Mouse (Mus musculus) testis, adult 2 months (tissue): ENCODE results near the gene Bcap31. TPM values are rescaled to one million over a fixed set of nuclear protein-coding genes. Genes with fewer than 3 reads are reported as not detected.
"Not testable (repeated sequence)": the region's sequence is repeated elsewhere in the genome, so short reads cannot be mapped to it uniquely, and the experiment has no call there.

Source experiments
- H3K27ac ChIP-seq: fragments of 200-500 bp; 2 replicates; pipeline ENCODE4 v1.5.1; 2012; ENCODE audit warnings: low read depth, low read length; ENCODE audit not compliant: control insufficient read depth, insufficient read depth
- H3K27me3 ChIP-seq: fragments of 200-500 bp; 2 replicates; pipeline ENCODE4 v1.6.1; 2012; ENCODE audit warnings: mild to moderate bottlenecking, low read length, moderate library complexity; ENCODE audit not compliant: control insufficient read depth, insufficient read depth
- H3K36me3 ChIP-seq: fragments of 200-500 bp; 2 replicates; pipeline ENCODE4 v1.6.1; 2012; ENCODE audit warnings: mild to moderate bottlenecking, low read length; ENCODE audit not compliant: control insufficient read depth, insufficient read depth
- H3K4me1 ChIP-seq: fragments of 200-500 bp; 2 replicates; pipeline ENCODE4 v1.6.1; 2012; ENCODE audit warnings: low read length; ENCODE audit not compliant: control insufficient read depth, insufficient read depth
- H3K4me3 ChIP-seq: fragments of 200-500 bp; 2 replicates; pipeline ENCODE4 v1.5.1; 2012; ENCODE audit warnings: low read depth, mild to moderate bottlenecking, low read length, moderate library complexity, mixed read lengths; ENCODE audit not compliant: control insufficient read depth
- CTCF ChIP-seq: fragments of 200-500 bp; IDR thresholded peaks from 2 replicates; pipeline ENCODE4 v1.5.1; 2012; ENCODE audit warnings: low read depth, mild to moderate bottlenecking, inconsistent platforms, low read length, moderate library complexity; ENCODE audit not compliant: control insufficient read depth, insufficient read depth, insufficient replicate concordance
- POLR2A ChIP-seq: fragments of 200-500 bp; IDR thresholded peaks from 2 replicates; pipeline ENCODE4 v1.6.1; 2012; ENCODE audit warnings: low read depth, mild to moderate bottlenecking, inconsistent platforms, low read length, moderate library complexity; ENCODE audit not compliant: control insufficient read depth
- polyA plus RNA-seq: library from polyadenylated mRNA; depleted of rRNA; stranded (reverse); fragments of >200 nt; gene quantifications from 2 replicates; pipeline ENCODE4 v1.2.3, GENCODE M21; 2012; rRNA removed

The Bcap31 gene
- polyA plus RNA-seq = 10.8 and 12.2 TPM in 2 replicates

- Histone ChIP-seq H3K4me1 (peaks cover 10% of the 10 kb centered on the region), H3K4me3 (peak within 1 kb of the TSS; percentile 91), H3K36me3 (no peaks in the 10 kb centered on the region), H3K27me3 (no peaks in the 10 kb centered on the region), H3K27ac (peak within 1 kb of the TSS; percentile 57)
- TF ChIP-seq POLR2A = peak; percentile 81
- no peak for TF ChIP-seq CTCF
Measured at GRCm38 (mm10) chrX:73716109-73716661, at the start of gene Bcap31, which contains the start of gene Abcd1. TSS of gene Bcap31 (minus strand) at chrX:73716175. TSS of gene Abcd1 (plus strand) at chrX:73716597.

GRCm38 (mm10) chrX:73765311-73765710 is 49.3 kb upstream of the Bcap31 start:
- Histone ChIP-seq H3K36me3 (no peaks in the 10 kb centered on the region), H3K27me3 (no peaks in the 10 kb centered on the region), H3K27ac (no peak overlapping the region), H3K4me1 (no peaks in the 10 kb centered on the region), H3K4me3 (no peak overlapping the region)
- TF ChIP-seq POLR2A (no peak), CTCF (no peak)

- no peak for TF ChIP-seq POLR2A
- TF ChIP-seq CTCF = no peak
- H3K4me1 ChIP-seq = no peaks in the 10 kb centered on the region
- H3K27me3 ChIP-seq = no peaks in the 10 kb centered on the region
- H3K36me3 ChIP-seq = no peaks in the 10 kb centered on the region
- no peak overlapping the region for H3K4me3 ChIP-seq
- H3K27ac ChIP-seq = no peak overlapping the region
Measured at GRCm38 (mm10) chrX:73758611-73759290, 42.8 kb upstream of the Bcap31 start.

- Histone ChIP-seq H3K27ac (no peak within 1 kb of the TSS), H3K4me3 (no peak within 1 kb of the TSS), H3K36me3 (no peaks in the 10 kb centered on the region), H3K4me1 (no peaks in the 10 kb centered on the region), H3K27me3 (no peaks in the 10 kb centered on the region)
- TF ChIP-seq CTCF (no peak), POLR2A (no peak)
Measured at GRCm38 (mm10) chrX:73756334-73757140, 40.6 kb upstream of the Bcap31 start, which contains the start of gene Plxnb3. TSS of gene Plxnb3 (plus strand) at chrX:73757090.

- no peaks in the 10 kb centered on the region for H3K36me3 ChIP-seq
- no peaks in the 10 kb centered on the region for H3K27me3 ChIP-seq
- no peak overlapping the region for H3K4me3 ChIP-seq
- no peaks in the 10 kb centered on the region for H3K4me1 ChIP-seq
- H3K27ac ChIP-seq = no peak overlapping the region
- TF ChIP-seq CTCF (no peak), POLR2A (no peak)
Measured at GRCm38 (mm10) chrX:73748977-73749376, 33.0 kb upstream of the Bcap31 start.

GRCm38 (mm10) chrX:73744774-73745481 is 29.0 kb upstream of the Bcap31 start:
- TF ChIP-seq POLR2A = no peak
- TF ChIP-seq CTCF = no peak
- no peaks in the 10 kb centered on the region for H3K4me1 ChIP-seq
- no peaks in the 10 kb centered on the region for H3K27me3 ChIP-seq
- H3K4me3 ChIP-seq = no peak overlapping the region
- no peak overlapping the region for H3K27ac ChIP-seq
- H3K36me3 ChIP-seq = no peaks in the 10 kb centered on the region

GRCm38 (mm10) chrX:73739841-73740240 is 23.9 kb upstream of the Bcap31 start:
- not testable (repeated sequence) for H3K36me3 ChIP-seq, H3K27me3 ChIP-seq, H3K4me3 ChIP-seq, H3K27ac ChIP-seq, H3K4me1 ChIP-seq
